ENCODE assay signal across 25 mouse cellular contexts in genomic region chr6:34648017-34648787, GRCm38 (mm10). TPM values are rescaled to one million over a fixed set of nuclear protein-coding genes. Genes with fewer than 3 reads are reported as not detected.
DNase-seq lines count a peak whose midpoint lies in the region; ATAC-seq and TF ChIP-seq lines count a peak whose summit lies in the region.
"Had no signal": no experiment of that assay in that cellular context is flagged by ENCODE, and none has a peak within 500 bp of the region (broad histone marks: within the 10 kb centered on the region; RNA-seq: fewer than 3 reads in every experiment).

No protein-coding gene starts in this region.

- ATAC-seq in heart, embryonic 13.5 days (ENCODE audit: extremely low read depth, insufficient number of reproducible peaks, low FRiP score, low TSS enrichment), result no peak
- ATAC-seq in embryonic facial prominence, embryonic 12.5 days (ENCODE audit: insufficient number of reproducible peaks, insufficient read depth, low FRiP score, low TSS enrichment), result no peak
- ATAC-seq: activated CD4-positive, CD25-positive, alpha-beta regulatory T cell, adult 4 months; forebrain, postnatal 0 days; intestine, embryonic 16.5 days; liver, postnatal 0 days; midbrain, embryonic 15.5 days had no signal

- DNase-seq in heart, postnatal 10 days, result no peak
- peak; percentile 72 for DNase-seq in retina, postnatal 1 day
- DNase-seq in retina, embryonic 14.5 days (ENCODE audit: low spot score), result no peak
- no peak for DNase-seq in left cerebral cortex, adult 9 months (ENCODE audit: low spot score in 2 of 2)
- DNase-seq in thymus, adult 2 months, result no peak
- DNase-seq: adrenal gland, postnatal 10 days; B cell, adult 2 months; cerebellum, adult 11 months; cerebellum, postnatal 14 days; forebrain, postnatal 0 days; gastrocnemius, adult 2 months; heart, postnatal 36 days; kidney, postnatal 36 days; liver, postnatal 0 days; thymus, postnatal 4 days had no signal

- 72% methylated on average over 5 of the region's 5 CpGs for WGBS in heart, embryonic 13.5 days
- 66% methylated on average over 5 of the region's 5 CpGs for WGBS in embryonic facial prominence, embryonic 12.5 days
- WGBS in thymus, adult 2 months, result 69% methylated on average over 5 of the region's 5 CpGs

- 0 out of 2 replicates have a peak overlapping the region, but pooled peaks have one; percentile 24 for H3K27ac ChIP-seq in heart, embryonic 13.5 days (replicated peaks)
- 0 out of 2 replicates have a peak overlapping the region, but pooled peaks have one; percentile 46 for H3K27ac ChIP-seq in embryonic facial prominence, embryonic 12.5 days
- no peak overlapping the region for H3K27ac ChIP-seq in thymus, adult 2 months (ENCODE audit: control insufficient read depth, insufficient read depth, low read length)
- H3K27ac ChIP-seq: hindbrain, embryonic 15.5 days; limb, embryonic 10.5 days; midbrain, embryonic 15.5 days; neural tube, embryonic 15.5 days had no signal

- H3K27me3 ChIP-seq in heart, embryonic 13.5 days (replicated peaks), result no peaks in the 10 kb centered on the region
- no peaks in the 10 kb centered on the region for H3K27me3 ChIP-seq in embryonic facial prominence, embryonic 12.5 days
- no peaks in the 10 kb centered on the region for H3K27me3 ChIP-seq in thymus, adult 2 months (ENCODE audit: control insufficient read depth, insufficient read depth, low read length)
- H3K27me3 ChIP-seq: heart, embryonic 12.5 days; hindbrain, embryonic 15.5 days; midbrain, embryonic 15.5 days; neural tube, embryonic 15.5 days had no signal

- intact Hi-C loops in heart, postnatal 10 days (cut with DNase I), result no loop called here

- no peak for TF ChIP-seq POLR2A in thymus, adult 2 months (IDR thresholded peaks at IDR 0.05; ENCODE audit: control insufficient read depth, extremely low read depth, insufficient read depth, low read length, poor library complexity)

- H3K4me2 ChIP-seq in heart, embryonic 13.5 days, result no peak overlapping the region
- no peak overlapping the region for H3K4me2 ChIP-seq in embryonic facial prominence, embryonic 12.5 days (replicated peaks)
- H3K4me2 ChIP-seq: heart, embryonic 12.5 days; hindbrain, embryonic 15.5 days; midbrain, embryonic 15.5 days; neural tube, embryonic 15.5 days had no signal

- H3K4me1 ChIP-seq in heart, embryonic 13.5 days, result peaks cover 32% of the 10 kb centered on the region
- peaks cover 12% of the 10 kb centered on the region for H3K4me1 ChIP-seq in embryonic facial prominence, embryonic 12.5 days
- H3K4me1 ChIP-seq in thymus, adult 2 months (replicated peaks; ENCODE audit: control insufficient read depth, insufficient read depth, low read length), result no peaks in the 10 kb centered on the region
- H3K4me1 ChIP-seq: hindbrain, embryonic 15.5 days; midbrain, embryonic 15.5 days; neural tube, embryonic 15.5 days had no signal

- H3K9me3 ChIP-seq in heart, embryonic 13.5 days, result no peaks in the 10 kb centered on the region
- H3K9me3 ChIP-seq in embryonic facial prominence, embryonic 12.5 days, result no peaks in the 10 kb centered on the region
- H3K9me3 ChIP-seq: heart, embryonic 12.5 days; hindbrain, embryonic 15.5 days; limb, embryonic 10.5 days; midbrain, embryonic 15.5 days; neural tube, embryonic 15.5 days had no signal

- no peak overlapping the region for H3K4me3 ChIP-seq in heart, embryonic 13.5 days
- H3K4me3 ChIP-seq in embryonic facial prominence, embryonic 12.5 days, result no peak overlapping the region
- H3K4me3 ChIP-seq in thymus, adult 2 months (ENCODE audit: control insufficient read depth, insufficient read depth, low read length), result no peak overlapping the region
- H3K4me3 ChIP-seq: gastrocnemius, adult 2 months; heart, embryonic 12.5 days; hindbrain, embryonic 15.5 days; limb, embryonic 10.5 days; midbrain, embryonic 15.5 days; neural tube, embryonic 15.5 days had no signal

- TF ChIP-seq CTCF in thymus, adult 2 months (IDR thresholded peaks at IDR 0.05; ENCODE audit: borderline replicate concordance, control insufficient read depth, extremely low read depth, insufficient read depth, low read length, poor library complexity), result no peak

- H3K36me3 ChIP-seq in heart, embryonic 13.5 days, result peaks cover 10% of the 10 kb centered on the region; the same call in 1 of the 2 replicates
- no peaks in the 10 kb centered on the region for H3K36me3 ChIP-seq in embryonic facial prominence, embryonic 12.5 days
- H3K36me3 ChIP-seq in thymus, adult 2 months (ENCODE audit: control insufficient read depth, insufficient read depth, low read length), result no peaks in the 10 kb centered on the region
- H3K36me3 ChIP-seq: heart, embryonic 12.5 days; hindbrain, embryonic 15.5 days; limb, embryonic 10.5 days; midbrain, embryonic 15.5 days; neural tube, embryonic 15.5 days had no signal

- no peak overlapping the region for H3K9ac ChIP-seq in heart, embryonic 13.5 days
- no peak overlapping the region for H3K9ac ChIP-seq in embryonic facial prominence, embryonic 12.5 days
- H3K9ac ChIP-seq: forebrain, postnatal 0 days; heart, embryonic 12.5 days; hindbrain, embryonic 15.5 days; liver, postnatal 0 days; midbrain, embryonic 15.5 days; neural tube, embryonic 15.5 days had no signal

RNA-seq across cellular contexts. Expression of gene Cald1, which starts 49.9 kb away (rescaled TPM):
- 165 and 173 TPM in 2 replicates for polyA plus RNA-seq in heart, embryonic 13.5 days (2015; fragmentation: Nextera tagmentation; extraction: Ambion mirVana)
- 10 to 100 TPM; 88.0 to 92.1 TPM for total RNA-seq in heart, postnatal 10 days (2021)
- polyA plus RNA-seq in embryonic facial prominence, embryonic 12.5 days (2016; fragmentation: Nextera tagmentation; extraction: Ambion mirVana), result 342 and 370 TPM in 2 replicates
- polyA plus RNA-seq in thymus, adult 2 months (2012; rRNA removed), result 3.4 and 4.4 TPM in 2 replicates
- total RNA-seq: megakaryocyte-erythroid progenitor cell, adult 5-6 weeks had no signal
- polyA plus RNA-seq: activated CD4-positive, CD25-positive, alpha-beta regulatory T cell, adult 4 months had no signal

Comparison
In these comparisons a context has a peak if more than half of its experiments do, and no peak if none do; other contexts are left out.
1. RNA of gene Cald1, which starts 49.9 kb away (polyA plus RNA-seq): 342 to 370 TPM in embryonic facial prominence, embryonic 12.5 days and 165 to 173 TPM in heart, embryonic 13.5 days; 3.4 to 4.4 TPM in thymus, adult 2 months; every median in the first group is over 10 times any median in the second.